Mouse (Mus musculus) spleen, adult 2 months (tissue): ENCODE data around the gene Mfng. TPM values are rescaled to one million over a fixed set of nuclear protein-coding genes. Genes with fewer than 3 reads are reported as not detected.
A peak's percentile ranks its signal among the peaks of the same experiment; 100 is the strongest.

Experiments
- DNase-seq, 2 experiments: peaks; one replicate each; pipeline versions ENCODE4 v3.0.0 to v3.0.0-alpha.2; 2012 to 2021; ENCODE audit warnings: low spot score in 2 of 2, low read depth in 1 of 2
- H3K27ac ChIP-seq: fragments of 200-500 bp; 2 replicates; pipeline ENCODE4 v1.5.1; 2012; ENCODE audit warnings: low read length, inconsistent platforms; ENCODE audit not compliant: insufficient read depth
- H3K27me3 ChIP-seq: fragments of 200-500 bp; 2 replicates; pipeline ENCODE4 v1.6.1; 2012; ENCODE audit warnings: mild to moderate bottlenecking, moderate library complexity, low read length, inconsistent platforms; ENCODE audit not compliant: control insufficient read depth, insufficient read depth
- H3K36me3 ChIP-seq: fragments of 200-500 bp; 2 replicates; pipeline ENCODE4 v1.6.1; 2012; ENCODE audit warnings: mild to moderate bottlenecking, low read length, inconsistent platforms; ENCODE audit not compliant: control insufficient read depth, insufficient read depth
- H3K4me1 ChIP-seq: fragments of 200-500 bp; 2 replicates; pipeline ENCODE4 v1.6.1; 2011; ENCODE audit warnings: inconsistent platforms; ENCODE audit not compliant: control insufficient read depth, insufficient read depth, insufficient read length
- H3K4me3 ChIP-seq: fragments of 200-500 bp; 2 replicates; pipeline ENCODE4 v1.5.1; 2011; ENCODE audit warnings: mild to moderate bottlenecking, inconsistent platforms; ENCODE audit not compliant: insufficient read depth, insufficient read length; ENCODE audit errors: extremely low read depth
- CTCF ChIP-seq: fragments of 200-500 bp; IDR thresholded peaks from 2 replicates; pipeline ENCODE4 v1.5.1; 2011; ENCODE audit warnings: mild to moderate bottlenecking, inconsistent platforms; ENCODE audit not compliant: insufficient read depth, insufficient read length, insufficient replicate concordance; ENCODE audit errors: extremely low read depth
- POLR2A ChIP-seq: fragments of 200-500 bp; IDR thresholded peaks from 2 replicates; pipeline ENCODE4 v1.6.1; 2011; ENCODE audit warnings: low read depth, low read length, inconsistent platforms
- WGBS: fragments of 180-500 bp; shearing (Covaris S2); methylation state at CpG from one replicate; pipeline ENCODE4 v1.1.7; 2018; 5-methylcytosine and 5-hydroxymethylcytosine counted together
- polyA plus RNA-seq: library from polyadenylated mRNA; depleted of rRNA; stranded (reverse); fragments of >200 nt; gene quantifications from 2 replicates; pipeline ENCODE4 v1.2.3, GENCODE M21; 2012

The Mfng gene
- polyA plus RNA-seq, 1 experiment: 66.0 TPM

GRCm38 (mm10) chr15:78754144-78754543 lies 19.1 kb downstream of the Mfng start:
- 36% methylated on average over 5 of the region's 5 CpGs for WGBS
- TF ChIP-seq CTCF: no peak
- TF ChIP-seq POLR2A: no peak
- H3K27me3 ChIP-seq: no peaks in the 10 kb centered on the region
- peaks cover 23% of the 10 kb centered on the region for H3K36me3 ChIP-seq
- peaks cover 11% of the 10 kb centered on the region; the same call in 1 of the 2 replicates for H3K4me1 ChIP-seq
- no peak for DNase-seq
- no peak overlapping the region for H3K27ac ChIP-seq
- H3K4me3 ChIP-seq: no peak overlapping the region

GRCm38 (mm10) chr15:78752991-78753390 lies 20.3 kb downstream of the Mfng start:
- TF ChIP-seq POLR2A (no peak), CTCF (no peak)
- H3K27ac ChIP-seq: no peak overlapping the region
- H3K4me3 ChIP-seq: no peak overlapping the region
- no peak for DNase-seq
- H3K36me3 ChIP-seq: peaks cover 12% of the 10 kb centered on the region
- H3K27me3 ChIP-seq: no peaks in the 10 kb centered on the region
- H3K4me1 ChIP-seq: peaks cover 11% of the 10 kb centered on the region; the same call in 1 of the 2 replicates

DNA sequence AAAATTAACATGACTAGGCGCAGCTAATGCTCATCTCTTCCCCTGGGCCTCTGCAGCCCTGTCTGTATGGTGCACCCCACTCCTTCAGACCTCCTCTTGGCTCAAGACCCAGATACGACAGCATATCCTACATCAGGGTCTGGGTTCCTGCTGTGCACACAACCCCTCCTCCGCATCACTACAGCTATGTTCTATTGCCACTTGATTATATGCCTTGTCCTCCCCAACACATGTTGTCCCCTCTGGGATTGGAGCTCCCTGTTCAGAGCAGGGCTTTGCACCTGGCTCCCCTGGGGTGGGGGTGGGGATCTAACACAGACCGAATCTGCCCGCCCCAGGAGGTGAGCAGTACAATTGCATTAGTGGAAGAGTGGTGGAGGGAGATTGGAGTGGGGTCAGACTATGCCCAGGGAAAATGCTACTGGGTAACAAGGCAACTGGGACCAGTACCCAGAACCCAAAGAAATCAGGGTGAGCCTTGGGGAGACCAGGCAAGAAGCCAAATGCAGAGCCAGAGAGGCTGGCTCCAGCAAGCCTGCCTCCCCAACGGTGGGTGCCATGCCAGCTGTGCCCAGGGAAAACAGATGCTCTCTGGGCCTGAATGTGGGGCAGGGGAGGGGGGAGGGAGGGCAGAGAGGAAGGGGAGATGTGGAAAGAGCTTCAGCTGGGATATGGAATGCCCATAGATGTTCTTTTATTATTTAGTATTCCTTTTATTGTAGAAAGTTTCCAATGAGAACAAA lies 22.5 kb downstream of the Mfng start:
- H3K27ac ChIP-seq: no peak overlapping the region
- DNase-seq: no peak
- H3K4me3 ChIP-seq: no peak overlapping the region
- TF ChIP-seq POLR2A (no peak), CTCF (no peak)
- WGBS: 77% methylated on average over 6 of the region's 6 CpGs
- H3K4me1 ChIP-seq: peaks cover 11% of the 10 kb centered on the region; the same call in 1 of the 2 replicates
- H3K27me3 ChIP-seq: no peaks in the 10 kb centered on the region
- H3K36me3 ChIP-seq: no peaks in the 10 kb centered on the region

DNA sequence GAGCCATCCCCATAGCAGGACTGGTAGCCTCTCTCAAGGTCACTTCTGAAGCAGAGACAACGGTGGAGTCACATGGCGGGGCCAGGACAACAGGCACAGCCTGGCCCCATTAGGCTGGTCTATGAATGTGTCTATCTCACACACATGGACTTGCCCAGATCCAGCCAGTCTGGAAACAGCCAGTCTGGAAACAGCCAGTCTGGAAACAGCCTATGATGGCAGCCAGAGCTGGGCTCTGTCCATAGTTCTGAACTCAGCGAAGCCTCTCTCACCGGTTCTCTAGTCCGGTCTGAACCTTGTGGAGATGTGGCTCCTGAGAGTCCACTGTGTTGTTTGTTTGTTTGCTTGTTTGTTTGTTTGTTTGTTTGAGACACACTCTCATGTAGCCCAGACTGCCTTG lies 23.4 kb downstream of the Mfng start:
- Histone ChIP-seq H3K4me3 (no peak overlapping the region), H3K36me3 (no peaks in the 10 kb centered on the region), H3K4me1 (peaks cover 11% of the 10 kb centered on the region; the same call in 1 of the 2 replicates), H3K27me3 (no peaks in the 10 kb centered on the region), H3K27ac (no peak overlapping the region)
- no peak for DNase-seq
- TF ChIP-seq CTCF: no peak
- no peak for TF ChIP-seq POLR2A
- WGBS: 92% methylated on average over 5 of the region's 5 CpGs

DNA sequence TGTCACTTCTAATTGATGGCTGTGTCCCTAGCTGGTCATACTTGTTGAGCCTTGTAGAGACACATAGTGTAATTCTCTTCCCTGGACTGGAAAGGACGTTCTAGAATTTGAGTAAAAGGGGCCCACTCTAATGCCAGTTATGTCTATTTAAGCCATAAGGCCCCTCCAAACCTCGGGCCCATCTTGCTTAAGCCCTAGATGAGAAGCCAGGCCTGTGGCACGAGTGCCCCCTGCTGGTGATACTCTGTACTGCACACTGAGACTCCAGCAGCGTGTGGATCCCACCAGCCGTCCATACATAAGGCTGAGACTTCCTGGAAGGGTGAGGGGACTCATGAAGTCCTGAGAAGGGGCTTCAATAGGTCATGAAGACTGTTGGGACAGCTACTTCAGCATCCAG lies 29.1 kb downstream of the Mfng start:
- no peaks in the 10 kb centered on the region for H3K27me3 ChIP-seq
- no peaks in the 10 kb centered on the region for H3K36me3 ChIP-seq
- H3K4me3 ChIP-seq: no peak overlapping the region
- no peak overlapping the region for H3K27ac ChIP-seq
- WGBS: 5% methylated on average over 5 of the region's 5 CpGs
- peak; percentile 32 to 62 for DNase-seq
- TF ChIP-seq CTCF (peak; percentile 97), POLR2A (no peak)
- no peaks in the 10 kb centered on the region for H3K4me1 ChIP-seq

DNA sequence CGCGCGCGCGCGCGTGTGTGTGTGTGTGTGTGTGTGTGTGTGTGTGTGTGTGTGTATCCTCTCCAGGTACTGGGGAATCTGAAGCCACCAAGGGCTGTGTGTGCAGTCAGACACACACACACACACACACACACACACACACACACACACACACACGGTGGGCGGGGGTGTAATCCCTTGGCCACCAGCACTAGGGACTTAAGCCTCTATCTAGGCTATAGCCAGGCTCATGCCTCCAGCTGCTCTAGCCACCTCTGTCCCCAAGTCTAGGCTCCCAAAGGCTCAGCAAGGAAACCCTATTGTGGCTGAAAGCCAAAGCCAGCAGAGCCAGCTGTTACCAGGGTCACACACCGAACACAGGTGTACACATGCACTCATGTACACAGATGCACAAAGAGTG lies 30.4 kb downstream of the Mfng start:
- WGBS: 92% methylated on average over 7 of the region's 10 CpGs
- no peak for DNase-seq
- TF ChIP-seq CTCF: no peak
- no peak for TF ChIP-seq POLR2A

DNA sequence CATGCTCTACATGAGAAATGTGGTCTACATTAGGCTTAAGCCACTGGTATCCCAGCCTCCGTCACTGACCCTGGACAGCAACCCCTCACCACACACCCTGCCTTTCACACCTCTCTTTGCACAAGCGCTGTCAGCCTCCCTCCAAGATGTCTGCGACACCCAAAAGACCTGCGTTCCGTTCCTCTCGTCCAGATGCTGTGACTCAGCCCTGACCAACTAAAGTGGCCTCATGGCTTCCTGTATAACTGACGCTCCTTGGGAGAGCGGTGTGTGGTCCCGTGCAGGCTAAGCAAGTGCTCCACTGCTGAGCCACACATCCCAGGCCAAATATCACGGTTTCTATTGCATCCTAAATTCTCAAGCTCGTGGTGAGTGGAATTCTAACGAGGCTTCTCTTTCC lies 32.6 kb downstream of the Mfng start:
- WGBS: 23% methylated on average over 12 of the region's 12 CpGs
- Histone ChIP-seq H3K4me3 (no peak overlapping the region), H3K36me3 (no peaks in the 10 kb centered on the region), H3K27me3 (no peaks in the 10 kb centered on the region), H3K27ac (no peak overlapping the region), H3K4me1 (no peaks in the 10 kb centered on the region)
- no peak for DNase-seq
- TF ChIP-seq POLR2A: no peak

More for the DNA sequence above, 30.4 kb downstream of the Mfng start:
- no peak overlapping the region for H3K27ac ChIP-seq
- no peaks in the 10 kb centered on the region for H3K4me1 ChIP-seq
- H3K4me3 ChIP-seq: no peak overlapping the region
- H3K36me3 ChIP-seq: no peaks in the 10 kb centered on the region
- no peaks in the 10 kb centered on the region for H3K27me3 ChIP-seq
